Mouse (Mus musculus): Measurements from ENCODE around the gene Nup188. TPM values are rescaled to one million over a fixed set of nuclear protein-coding genes. Genes with fewer than 3 reads are reported as not detected.

Nup188 gene
- polyA plus RNA-seq (2012), result 70.1 and 71.7 TPM in 2 replicates

DNA sequence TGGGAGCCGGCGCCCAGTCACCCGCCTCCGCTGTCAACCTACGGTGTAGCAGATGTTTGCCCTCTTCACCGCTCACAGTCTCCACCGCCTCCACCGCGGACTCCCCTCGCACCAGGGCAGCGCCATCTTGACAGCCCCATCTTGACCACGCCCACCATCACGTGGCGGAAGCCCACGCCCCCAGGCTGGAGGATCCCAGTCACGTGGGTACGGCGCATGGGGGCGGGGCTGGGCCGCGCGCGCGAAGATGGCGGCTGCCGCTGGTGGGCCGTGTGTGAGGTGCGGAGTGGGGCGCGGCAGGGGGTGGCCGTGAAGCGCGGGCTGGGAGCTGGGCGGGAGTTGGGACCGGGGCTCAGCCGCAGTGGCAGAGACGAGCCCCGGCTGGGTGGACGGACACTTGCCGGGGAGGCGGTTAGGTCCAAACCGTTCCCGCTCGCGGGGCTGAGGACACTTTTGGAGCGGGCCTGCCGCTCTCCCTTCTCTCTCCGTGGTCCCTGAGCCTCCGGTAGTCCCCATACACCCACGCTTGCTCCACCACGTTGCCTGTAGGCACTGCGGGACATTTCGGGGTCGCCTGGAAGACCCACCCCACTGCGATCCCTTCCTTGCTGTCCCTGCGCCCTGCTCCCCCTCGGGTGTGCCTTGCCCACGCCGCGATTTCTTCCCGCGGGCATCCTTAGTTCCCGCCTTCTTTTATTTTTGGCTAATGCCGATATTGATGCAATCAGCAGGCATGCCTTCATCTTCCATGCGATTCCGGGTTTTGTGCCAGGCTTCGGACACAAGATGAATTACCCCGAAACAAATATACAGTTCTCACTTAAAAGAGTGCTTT is at the start of gene Nup188, which contains the start of gene Dolk:
TSS of gene Nup188 (plus strand) at position 206 of the 835 bp plus-strand sequence.
TSS of gene Dolk (minus strand) at position 143 of the 835 bp plus-strand sequence.

DNA sequence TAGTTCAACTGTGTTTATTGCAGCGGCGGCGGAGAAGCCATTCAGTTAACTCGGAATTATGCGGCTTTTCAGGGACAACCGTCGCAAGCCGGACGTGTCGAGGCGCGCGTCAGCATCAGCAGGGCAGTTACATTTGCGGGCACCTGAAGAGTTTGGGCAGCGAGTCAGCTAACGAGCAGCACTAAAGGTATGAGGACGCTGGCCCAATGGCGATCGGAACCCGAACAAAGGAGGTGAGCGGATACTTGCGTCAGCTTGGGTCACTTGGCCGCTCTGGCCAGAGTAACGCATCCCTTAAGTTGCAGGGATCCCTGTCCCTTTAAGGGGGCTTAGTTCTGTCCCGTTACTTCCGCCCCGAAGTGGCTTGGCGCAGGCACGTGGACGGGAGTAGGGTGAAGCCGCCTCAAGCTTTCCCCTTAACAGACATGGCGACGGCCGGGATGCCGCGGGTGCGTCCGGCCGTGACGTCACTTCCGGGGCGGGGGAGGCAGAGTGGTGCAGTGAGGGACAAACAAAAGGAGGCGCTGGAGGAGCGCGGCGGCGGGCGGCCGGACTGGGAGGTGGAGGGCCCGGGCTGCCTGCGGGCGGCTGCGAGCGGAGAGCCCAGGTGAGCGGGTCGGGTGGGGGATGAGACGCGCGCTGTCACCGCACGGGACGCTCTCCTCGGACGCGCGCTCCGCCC is 48.9 kb upstream of the Nup188 start, which contains the start of gene Lrrc8a:
TSS of gene Lrrc8a (plus strand) at position 517 of the 682 bp plus-strand sequence.

DNA sequence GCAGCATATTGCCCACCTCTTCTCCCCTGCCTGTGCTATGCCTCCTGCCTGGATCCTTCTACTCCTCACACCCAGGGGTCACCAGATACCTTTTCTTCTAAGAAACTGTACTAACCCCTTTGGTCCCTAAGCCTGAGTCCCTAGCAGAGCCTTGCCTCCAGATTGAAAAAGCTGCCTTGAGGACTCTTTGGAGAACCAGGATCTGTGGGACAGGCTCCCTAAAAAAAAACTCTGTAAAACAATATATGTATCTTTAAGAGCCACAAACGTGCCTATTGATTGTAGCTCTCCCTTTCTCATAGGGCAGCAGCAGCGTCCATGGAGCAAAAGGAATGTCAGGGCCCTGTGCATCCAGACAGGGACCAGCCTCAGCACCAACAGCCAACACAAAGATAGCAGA is 45.9 kb upstream of the Nup188 start, which contains the start of gene Gm28035:
TSS of gene Gm28035 (plus strand) at position 301 of the 400 bp plus-strand sequence.

DNA sequence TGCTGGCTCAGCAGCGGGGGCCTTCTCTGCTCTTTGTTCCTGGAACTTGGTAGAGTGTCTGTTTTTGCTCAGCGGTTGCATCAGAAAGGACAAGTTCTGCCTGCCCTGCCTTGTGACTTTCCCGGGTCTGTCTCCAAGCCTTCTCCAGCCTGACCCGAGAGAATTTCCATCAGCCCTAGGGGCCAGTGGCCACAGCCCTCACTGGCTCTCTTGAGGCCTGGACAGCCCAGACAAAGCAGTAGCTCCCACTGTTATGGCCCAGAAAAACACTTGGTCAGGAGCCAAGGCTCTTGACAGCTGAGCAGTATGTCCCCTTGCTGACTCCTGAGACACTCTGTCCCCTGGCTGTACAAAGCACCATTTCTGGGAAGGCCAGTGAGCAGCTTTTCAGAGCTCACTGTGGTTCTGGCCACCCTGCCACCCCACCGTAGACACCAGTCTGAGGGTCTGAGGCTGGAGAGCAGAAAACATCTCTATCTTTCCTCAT is 20.4 kb upstream of the Nup188 start, which contains the start of gene Phyhd1:
TSS of gene Phyhd1 (plus strand) at position 437 of the 487 bp plus-strand sequence.

DNA sequence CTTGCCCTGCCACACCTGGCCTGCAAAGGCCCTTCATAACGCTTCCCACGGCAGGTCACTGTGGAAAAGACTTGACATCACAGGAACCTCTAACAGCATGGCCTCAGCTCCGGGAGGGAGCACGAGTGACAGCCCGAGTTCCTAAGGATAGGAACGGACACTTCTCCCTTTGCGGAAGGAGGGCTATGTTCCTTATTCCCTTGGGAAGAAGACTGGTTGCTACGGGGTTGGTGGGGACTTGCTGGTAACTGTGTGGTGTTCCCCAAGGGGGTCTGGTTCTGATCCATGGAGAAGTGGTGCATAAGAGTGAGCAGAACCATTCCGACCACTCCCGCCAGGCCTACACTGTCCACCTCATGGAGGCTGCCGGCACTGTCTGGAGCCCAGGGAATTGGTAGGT is 5.5 kb upstream of the Nup188 start, which contains the start of gene Gm28038:
TSS of gene Gm28038 (plus strand) at position 301 of the 400 bp plus-strand sequence.

DNA sequence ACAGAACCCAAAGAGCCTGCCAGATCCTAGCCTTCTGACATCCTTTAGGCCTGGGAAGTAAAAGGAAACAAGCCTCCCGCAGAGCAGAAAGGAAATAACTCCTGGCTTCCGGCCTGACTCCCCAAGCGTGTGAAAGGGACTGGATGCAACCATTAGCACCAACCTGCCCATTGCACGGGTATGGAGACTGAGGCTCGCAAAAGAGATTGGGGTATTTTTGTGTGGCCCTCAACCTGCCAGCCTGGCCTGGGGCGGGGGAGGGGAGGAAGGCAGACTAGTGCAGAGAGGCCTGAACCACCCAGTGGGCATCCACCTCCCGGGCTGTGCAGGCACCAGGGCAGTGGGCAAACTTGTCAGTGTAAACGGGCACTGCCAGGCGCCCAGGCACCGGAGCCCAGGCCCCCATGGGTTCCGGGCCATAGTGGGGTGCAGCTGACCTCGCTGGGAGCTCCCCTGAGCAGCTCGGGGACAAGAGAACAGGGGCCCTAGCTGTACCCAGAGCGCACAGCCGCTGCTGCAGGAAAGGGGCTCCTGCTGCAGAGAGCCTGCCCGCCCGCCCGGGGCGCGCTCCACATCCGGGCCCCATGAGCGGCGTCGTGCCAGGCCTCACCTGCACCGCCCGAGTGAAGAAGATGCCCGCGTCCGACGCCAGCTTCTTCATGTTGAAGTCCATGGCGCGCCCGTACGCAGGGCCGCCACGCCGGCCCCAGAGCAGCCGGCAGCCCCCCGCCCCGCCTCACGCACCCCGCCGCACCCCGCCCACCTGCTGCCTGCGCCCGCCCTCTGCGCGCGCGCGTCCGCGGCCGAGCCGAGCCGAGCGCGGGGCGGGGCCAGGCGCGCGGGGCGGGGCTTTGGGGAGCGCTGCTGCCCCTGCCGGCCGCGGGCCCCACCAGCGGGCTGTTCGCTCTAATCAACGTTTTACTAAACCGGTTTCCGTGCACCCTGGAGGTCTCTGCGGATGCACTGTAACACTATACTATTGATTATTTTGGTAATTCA is 72.6 kb downstream of the Nup188 start, which contains the start of gene Sh3glb2:
TSS of gene Sh3glb2 (minus strand) at position 805 of the 999 bp plus-strand sequence.

DNA sequence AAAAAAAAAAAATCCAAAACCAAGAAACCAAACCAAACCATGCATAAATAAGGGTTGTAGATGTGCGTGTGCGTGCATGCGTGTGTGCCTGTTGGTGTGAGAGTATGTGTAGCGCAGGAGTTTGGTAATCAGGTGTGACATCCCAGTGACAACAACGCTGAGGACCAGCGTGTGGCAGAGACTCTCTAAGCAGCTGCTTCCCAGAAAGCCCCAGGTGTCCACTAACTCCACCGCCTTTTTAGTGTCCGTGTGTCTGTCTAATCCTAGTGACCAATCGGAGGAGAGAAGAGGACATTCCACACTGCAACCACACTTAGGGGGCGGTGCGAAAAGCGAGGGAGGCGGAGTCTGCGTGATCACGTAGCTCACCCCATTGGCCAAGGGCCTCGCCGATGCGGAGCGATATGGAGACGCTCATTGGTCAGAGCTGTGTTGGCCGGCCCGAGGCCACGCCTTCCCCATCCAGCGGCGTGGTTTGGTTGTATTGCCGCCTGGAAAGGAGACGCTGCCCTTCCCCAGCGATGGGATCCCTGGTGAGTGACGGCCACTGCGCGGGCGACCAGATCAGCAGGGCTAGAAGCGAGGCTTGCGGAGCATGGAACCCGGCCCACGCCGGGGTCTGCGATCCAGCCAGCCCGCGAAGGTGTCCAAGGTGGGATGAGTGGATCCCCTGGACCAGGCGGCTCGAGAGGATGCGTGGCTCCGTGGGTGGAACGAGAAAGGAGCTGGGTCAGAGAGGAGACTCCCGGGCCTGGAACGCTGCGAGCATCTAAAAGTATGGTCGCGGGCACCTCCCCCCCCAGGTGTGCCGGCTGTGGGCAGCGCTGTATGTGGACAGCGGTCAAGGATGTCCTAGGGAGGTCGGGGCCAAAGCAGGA is 77.8 kb downstream of the Nup188 start, which contains the start of gene Miga2:
TSS of gene Miga2 (plus strand) at position 461 of the 878 bp plus-strand sequence.

DNA sequence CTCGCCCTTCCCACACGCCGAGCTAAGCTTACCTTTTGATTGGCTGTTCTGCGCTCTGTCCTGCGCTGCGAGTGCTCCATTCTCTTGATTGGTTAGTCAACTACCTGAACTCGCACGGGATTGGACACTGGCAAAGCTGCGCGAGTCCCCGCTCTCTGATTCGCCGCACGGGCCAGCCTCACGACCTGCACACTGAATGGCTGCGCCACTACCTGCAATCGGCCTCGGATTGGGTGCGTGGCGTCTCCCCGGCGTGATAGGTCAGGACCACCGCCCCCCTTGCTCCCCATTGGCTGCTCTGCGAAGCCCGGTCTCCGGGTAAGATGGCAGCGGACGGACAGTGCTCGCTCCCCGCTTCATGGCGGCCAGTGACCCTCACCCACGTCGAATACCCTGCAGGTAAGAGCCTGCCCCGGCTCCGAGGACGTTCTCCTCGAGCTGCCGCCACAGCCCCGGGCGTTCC is 105.9 kb downstream of the Nup188 start, which contains the start of gene Dolpp1:
TSS of gene Dolpp1 (plus strand) at position 141 of the 463 bp plus-strand sequence.

Other genes with a start within 250 kb of the Nup188 start
- gene Wdr34, start 237.5 kb upstream of the Nup188 start, polyA plus RNA-seq (2012), result 26.0 and 26.5 TPM in 2 replicates
- gene Set, start 229.0 kb upstream of the Nup188 start, polyA plus RNA-seq (2012), result 599 and 669 TPM in 2 replicates
- gene Pkn3, start 208.7 kb upstream of the Nup188 start, polyA plus RNA-seq (2012), result 35.4 and 39.2 TPM in 2 replicates
- gene Zdhhc12, start 192.7 kb upstream of the Nup188 start, polyA plus RNA-seq (2012), result 24.3 and 28.2 TPM in 2 replicates
- gene Zer1, start 161.8 kb upstream of the Nup188 start, polyA plus RNA-seq (2012), result 17.4 and 20.6 TPM in 2 replicates
- gene Tbc1d13, start 152.7 kb upstream of the Nup188 start, polyA plus RNA-seq (2012), result 32.4 and 40.5 TPM in 2 replicates
- gene Endog, start 114.9 kb upstream of the Nup188 start, polyA plus RNA-seq (2012), result 24.5 and 27.9 TPM in 2 replicates
- gene Spout1, start 107.9 kb upstream of the Nup188 start, polyA plus RNA-seq (2012), result 52.5 and 60.2 TPM in 2 replicates
- gene Kyat1, start 80.5 kb upstream of the Nup188 start, polyA plus RNA-seq (2012), result 6.2 and 8.0 TPM in 2 replicates
- 6.2 and 9.9 TPM in 2 replicates for gene Lrrc8a, start 48.7 kb upstream of the Nup188 start, polyA plus RNA-seq (2012)
- gene Gm28035, start 45.8 kb upstream of the Nup188 start, polyA plus RNA-seq (2012), result 4.3 TPM in 2 replicates
- gene Phyhd1, start 20.2 kb upstream of the Nup188 start, polyA plus RNA-seq (2012), result 0.49 TPM in 1 of 2 replicates, not detected in the other
- gene Gm28038, start 5.4 kb upstream of the Nup188 start, polyA plus RNA-seq (2012), result not detected in 2 replicates
- 5.8 and 7.0 TPM in 2 replicates for gene Dolk, start 63 bp upstream of the Nup188 start, polyA plus RNA-seq (2012)
- gene Sh3glb2, start 72.9 kb downstream of the Nup188 start, polyA plus RNA-seq (2012), result 46.5 and 55.3 TPM in 2 replicates
- 9.4 and 12.4 TPM in 2 replicates for gene Miga2, start 77.8 kb downstream of the Nup188 start, polyA plus RNA-seq (2012)
- gene Dolpp1, start 105.9 kb downstream of the Nup188 start, polyA plus RNA-seq (2012), result 15.3 and 16.5 TPM in 2 replicates
- 37.7 and 44.6 TPM in 2 replicates for gene Crat, start 129.4 kb downstream of the Nup188 start, polyA plus RNA-seq (2012)
- gene Ptpa, start 129.6 kb downstream of the Nup188 start, polyA plus RNA-seq (2012), result 564 and 616 TPM in 2 replicates
- gene Ier5l, start 187.8 kb downstream of the Nup188 start, polyA plus RNA-seq (2012), result 15.7 and 20.8 TPM in 2 replicates